Mouse (Mus musculus) limb, embryonic 12.5 days (tissue): ENCODE measurements around the gene Tmem54. TPM values are rescaled to one million over a fixed set of nuclear protein-coding genes. Genes with fewer than 3 reads are reported as not detected.

Source experiments
- ATAC-seq: fragments of 200-750 bp; cut with Nextera tagmentation; 2 replicates; pipeline ENCODE4 v1.8.0; 2017; ENCODE audit warnings: low read depth, moderate TSS enrichment; ENCODE audit not compliant: insufficient number of reproducible peaks, insufficient read depth, low FRiP score, low TSS enrichment
- H3K27ac ChIP-seq: fragments of 300-500 bp; sonication (generic); 2 replicates; pipeline ENCODE4 v1.5.1; 2016; ENCODE audit warnings: mild to moderate bottlenecking, moderate library complexity
- H3K27me3 ChIP-seq: fragments of 300-500 bp; sonication (generic); 2 replicates; pipeline ENCODE4 v1.6.1; 2016; ENCODE audit warnings: mild to moderate bottlenecking, moderate library complexity
- H3K36me3 ChIP-seq: fragments of 300-500 bp; sonication (generic); 2 replicates; pipeline ENCODE4 v1.6.1; 2016; ENCODE audit warnings: mild to moderate bottlenecking, moderate library complexity
- H3K4me1 ChIP-seq: fragments of 300-500 bp; sonication (generic); replicated peaks from 2 replicates; pipeline ENCODE4 v1.6.1; 2016
- H3K4me2 ChIP-seq: fragments of 300-500 bp; sonication (generic); 2 replicates; pipeline ENCODE4 v1.6.1; 2016; ENCODE audit warnings: mild to moderate bottlenecking, moderate library complexity
- H3K4me3 ChIP-seq: fragments of 300-500 bp; sonication (generic); replicated peaks from 2 replicates; pipeline ENCODE4 v1.5.1; 2016; ENCODE audit warnings: mild to moderate bottlenecking
- H3K9ac ChIP-seq: fragments of 300-500 bp; sonication (generic); replicated peaks from 2 replicates; pipeline ENCODE4 v1.6.1; 2016; ENCODE audit warnings: mild to moderate bottlenecking, moderate library complexity
- H3K9me3 ChIP-seq: fragments of 300-500 bp; sonication (generic); 2 replicates; pipeline ENCODE4 v1.6.1; 2016; ENCODE audit warnings: mild to moderate bottlenecking, moderate library complexity
- WGBS: fragments of 180-500 bp; shearing (Covaris S2); methylation state at CpG from one replicate; pipeline ENCODE4 v1.1.7; 2016; 5-methylcytosine and 5-hydroxymethylcytosine counted together
- polyA plus RNA-seq: library from polyadenylated mRNA; unstranded; fragments of >200 nt; fragmentation: Nextera tagmentation; extraction: Ambion mirVana; gene quantifications from 2 replicates; pipeline ENCODE4 v1.2.1, GENCODE M21; 2016

The Tmem54 gene
- polyA plus RNA-seq, 1 experiment from 2014 or later, result 4.2 TPM

- Histone ChIP-seq H3K27ac (no peak overlapping the region), H3K4me2 (no peak overlapping the region), H3K9ac (no peak overlapping the region), H3K4me1 (peaks cover 6% of the 10 kb centered on the region; the same call in 1 of the 2 replicates), H3K36me3 (0 out of 2 replicates have a peak, but pooled peaks cover 5% of the 10 kb centered on the region), H3K27me3 (no peaks in the 10 kb centered on the region), H3K4me3 (no peak overlapping the region), H3K9me3 (no peaks in the 10 kb centered on the region)
- no peak for ATAC-seq
- WGBS, result 93% methylated on average over 4 of the region's 4 CpGs
These were observed 36.5 kb upstream of the Tmem54 start for GRCm38 (mm10) chr4:129068848-129069247.

GRCm38 (mm10) chr4:129079126-129079525 is 26.2 kb upstream of the Tmem54 start:
- no peak for ATAC-seq
- Histone ChIP-seq H3K9me3 (no peaks in the 10 kb centered on the region), H3K36me3 (peaks cover 94% of the 10 kb centered on the region), H3K27ac (no peak overlapping the region), H3K9ac (no peak overlapping the region), H3K27me3 (no peaks in the 10 kb centered on the region), H3K4me2 (no peak overlapping the region), H3K4me1 (no peaks in the 10 kb centered on the region), H3K4me3 (no peak overlapping the region)
- WGBS, result 94% methylated on average over 9 of the region's 9 CpGs

- 87% methylated on average over 7 of the region's 7 CpGs for WGBS
- Histone ChIP-seq H3K27me3 (no peaks in the 10 kb centered on the region), H3K36me3 (peaks cover 87% of the 10 kb centered on the region), H3K9ac (no peak overlapping the region), H3K9me3 (no peaks in the 10 kb centered on the region), H3K4me3 (no peak overlapping the region), H3K27ac (no peak overlapping the region), H3K4me2 (no peak overlapping the region), H3K4me1 (no peaks in the 10 kb centered on the region)
- no peak for ATAC-seq
These were observed 24.3 kb upstream of the Tmem54 start for GRCm38 (mm10) chr4:129081041-129081440.

GRCm38 (mm10) chr4:129081512-129081911 is 23.8 kb upstream of the Tmem54 start:
- Histone ChIP-seq H3K27ac (no peak overlapping the region), H3K27me3 (no peaks in the 10 kb centered on the region), H3K9ac (no peak overlapping the region), H3K4me2 (no peak overlapping the region), H3K36me3 (peaks cover 82% of the 10 kb centered on the region), H3K9me3 (no peaks in the 10 kb centered on the region), H3K4me3 (no peak overlapping the region), H3K4me1 (no peaks in the 10 kb centered on the region)
- no peak for ATAC-seq
- WGBS, result 82% methylated on average over 6 of the region's 6 CpGs

- H3K27me3 ChIP-seq, result no peaks in the 10 kb centered on the region
- H3K27ac ChIP-seq, result no peak overlapping the region
- H3K9ac ChIP-seq, result no peak overlapping the region
- H3K36me3 ChIP-seq, result peaks cover 78% of the 10 kb centered on the region
- H3K4me3 ChIP-seq, result no peak overlapping the region
- no peak overlapping the region for H3K4me2 ChIP-seq
- ATAC-seq, result no peak
- 69% methylated on average over 3 of the region's 3 CpGs for WGBS
- H3K4me1 ChIP-seq, result no peaks in the 10 kb centered on the region
- H3K9me3 ChIP-seq, result no peaks in the 10 kb centered on the region
These were observed 23.4 kb upstream of the Tmem54 start for GRCm38 (mm10) chr4:129081939-129082338.

GRCm38 (mm10) chr4:129082379-129083115 is 22.8 kb upstream of the Tmem54 start:
- Histone ChIP-seq H3K27me3 (no peaks in the 10 kb centered on the region), H3K27ac (no peak overlapping the region), H3K4me2 (no peak overlapping the region), H3K9me3 (no peaks in the 10 kb centered on the region), H3K9ac (no peak overlapping the region), H3K4me1 (no peaks in the 10 kb centered on the region), H3K4me3 (no peak overlapping the region), H3K36me3 (peaks cover 74% of the 10 kb centered on the region)
- ATAC-seq, result no peak; the same call in 1 of the 2 replicates
- WGBS, result 55% methylated on average over 10 of the region's 10 CpGs

GRCm38 (mm10) chr4:129084896-129085295 is 20.5 kb upstream of the Tmem54 start:
- Histone ChIP-seq H3K4me2 (no peak overlapping the region), H3K9me3 (no peaks in the 10 kb centered on the region), H3K27ac (no peak overlapping the region), H3K9ac (no peak overlapping the region), H3K4me3 (no peak overlapping the region), H3K36me3 (peaks cover 50% of the 10 kb centered on the region), H3K4me1 (no peaks in the 10 kb centered on the region), H3K27me3 (no peaks in the 10 kb centered on the region)
- no peak for ATAC-seq
- WGBS, result 90% methylated on average over 9 of the region's 9 CpGs

GRCm38 (mm10) chr4:129086078-129086477 is 19.3 kb upstream of the Tmem54 start:
- Histone ChIP-seq H3K4me3 (no peak overlapping the region), H3K27me3 (no peaks in the 10 kb centered on the region), H3K36me3 (peaks cover 38% of the 10 kb centered on the region), H3K9ac (no peak overlapping the region), H3K4me1 (no peaks in the 10 kb centered on the region), H3K9me3 (no peaks in the 10 kb centered on the region), H3K4me2 (no peak overlapping the region), H3K27ac (no peak overlapping the region)
- 31% methylated on average over 8 of the region's 8 CpGs for WGBS
- ATAC-seq, result no peak

GRCm38 (mm10) chr4:129087850-129088249 is 17.5 kb upstream of the Tmem54 start:
- WGBS, result 49% methylated on average over 5 of the region's 5 CpGs
- Histone ChIP-seq H3K9ac (no peak overlapping the region), H3K27ac (no peak overlapping the region), H3K9me3 (no peaks in the 10 kb centered on the region), H3K4me3 (no peak overlapping the region), H3K4me2 (no peak overlapping the region), H3K4me1 (no peaks in the 10 kb centered on the region), H3K36me3 (peaks cover 25% of the 10 kb centered on the region), H3K27me3 (0 out of 2 replicates have a peak, but pooled peaks cover 3% of the 10 kb centered on the region)
- no peak for ATAC-seq

- Histone ChIP-seq H3K36me3 (no peaks in the 10 kb centered on the region), H3K9ac (no peak overlapping the region), H3K4me3 (no peak overlapping the region), H3K4me2 (no peak overlapping the region; the same call in 1 of the 2 replicates), H3K27me3 (peaks cover 26% of the 10 kb centered on the region), H3K9me3 (no peaks in the 10 kb centered on the region), H3K4me1 (no peaks in the 10 kb centered on the region), H3K27ac (no peak overlapping the region)
- 27% methylated on average over 15 of the region's 15 CpGs for WGBS
- ATAC-seq, result no peak
These were observed 10.1 kb upstream of the Tmem54 start for GRCm38 (mm10) chr4:129095276-129095675.

- Histone ChIP-seq H3K9ac (no peak overlapping the region), H3K9me3 (no peaks in the 10 kb centered on the region), H3K4me1 (no peaks in the 10 kb centered on the region), H3K27ac (no peak overlapping the region), H3K27me3 (peaks cover 28% of the 10 kb centered on the region), H3K36me3 (no peaks in the 10 kb centered on the region), H3K4me2 (no peak overlapping the region), H3K4me3 (no peak overlapping the region)
- ATAC-seq, result no peak
- WGBS, result 73% methylated on average over 7 of the region's 7 CpGs
These were observed 8.3 kb upstream of the Tmem54 start for GRCm38 (mm10) chr4:129097006-129097405.
